Mouse (Mus musculus): ENCODE results near the gene Fgfbp1. TPM values are rescaled to one million over a fixed set of nuclear protein-coding genes. Genes with fewer than 3 reads are reported as not detected.

Fgfbp1 gene
- polyA plus RNA-seq, 2 experiments from 2014 or later = not detected

Other genes starting within 250 kb of the Fgfbp1 start
- gene Bst1, start 162.9 kb downstream of the Fgfbp1 start, polyA plus RNA-seq (2017; shearing (Covaris generic)) = under 1 TPM in 1 of 2 experiments, not detected in 1; 0.56 TPM
- 10 to 100 TPM; 56.8 to 64.1 TPM for gene Fbxl5, start 160.1 kb downstream of the Fgfbp1 start, polyA plus RNA-seq (2017; shearing (Covaris generic))
- gene Cd38, start 113.2 kb downstream of the Fgfbp1 start, polyA plus RNA-seq (2017; shearing (Covaris generic)) = 10 to 100 TPM; 37.8 to 53.3 TPM
- gene Gm7879, start 68.6 kb downstream of the Fgfbp1 start, polyA plus RNA-seq (2017; shearing (Covaris generic)) = 1 to 10 TPM in 1 of 2 experiments, not detected in 1; 7.7 TPM
- gene Prom1, start 120.3 kb upstream of the Fgfbp1 start, polyA plus RNA-seq (2017; shearing (Covaris generic)) = 1 to 10 TPM in 1 of 2 experiments, not detected in 1; 1.3 TPM
- gene Tapt1, start 244.8 kb upstream of the Fgfbp1 start, polyA plus RNA-seq (2017; shearing (Covaris generic)) = 10 to 100 TPM; 15.1 to 15.2 TPM